Mouse (Mus musculus): ENCODE measurements around the gene Col1a1. TPM values are rescaled to one million over a fixed set of nuclear protein-coding genes. Genes with fewer than 3 reads are reported as not detected.

Gene Col1a1
- total RNA-seq, 2 experiments from 2014 or later, result 182 to 211 TPM

- DNase-seq (ENCODE audit: low spot score), result peak; percentile 35
- intact Hi-C loops (cut with DNase I), result loop anchor here (1.0 kb wide), 1 partner anchor 31 kb away; no protein-coding TSS in a partner anchor
Observed at GRCm38 (mm10) chr11:94970210-94970943, 34.4 kb downstream of the Col1a1 start.

GRCm38 (mm10) chr11:94971895-94972615 lies 36.0 kb downstream of the Col1a1 start:
- DNase-seq (ENCODE audit: low spot score), result no peak
- intact Hi-C loops (cut with DNase I), result no loop called here

GRCm38 (mm10) chr11:94972887-94973286 lies 36.9 kb downstream of the Col1a1 start:
- intact Hi-C loops (cut with DNase I), result no loop called here
- no peak for DNase-seq (ENCODE audit: low spot score)

- DNase-seq (ENCODE audit: low spot score), result no peak
- intact Hi-C loops (cut with DNase I), result no loop called here
Observed at GRCm38 (mm10) chr11:94973313-94973712, 37.3 kb downstream of the Col1a1 start.

GRCm38 (mm10) chr11:94974951-94975350 lies 38.9 kb downstream of the Col1a1 start:
- intact Hi-C loops (cut with DNase I), result no loop called here
- no peak for DNase-seq (ENCODE audit: low spot score)

GRCm38 (mm10) chr11:94976199-94976598 lies 40.2 kb downstream of the Col1a1 start, which contains the start of gene Sgca:
Sgca (minus strand) TSS chr11:94976327.
- intact Hi-C loops (cut with DNase I), result no loop called here
- no peak for DNase-seq (ENCODE audit: low spot score)

GRCm38 (mm10) chr11:94978178-94978915 lies 42.3 kb downstream of the Col1a1 start:
- intact Hi-C loops (cut with DNase I), result loop anchor here (2.0 kb wide), 1 partner anchor 14 kb away; no protein-coding TSS in a partner anchor
- DNase-seq (ENCODE audit: low spot score), result no peak

- peak; percentile 94 for DNase-seq (ENCODE audit: low spot score)
- intact Hi-C loops (cut with DNase I), result loop anchor here (1.0 to 2.0 kb wide), 2 partner anchors 14 to 21 kb away; no protein-coding TSS in a partner anchor
Observed at GRCm38 (mm10) chr11:94978947-94979346, 42.9 kb downstream of the Col1a1 start.

GRCm38 (mm10) chr11:94979462-94980179 lies 43.6 kb downstream of the Col1a1 start:
- DNase-seq (ENCODE audit: low spot score), result no peak
- intact Hi-C loops (cut with DNase I), result loop anchor here (1.0 to 2.0 kb wide), 2 partner anchors 13 to 21 kb away; no protein-coding TSS in a partner anchor

GRCm38 (mm10) chr11:94985140-94985539 lies 49.1 kb downstream of the Col1a1 start:
- intact Hi-C loops (cut with DNase I), result no loop called here
- no peak for DNase-seq (ENCODE audit: low spot score)

GRCm38 (mm10) chr11:94985822-94986221 lies 49.8 kb downstream of the Col1a1 start:
- no peak for DNase-seq (ENCODE audit: low spot score)
- intact Hi-C loops (cut with DNase I), result no loop called here

GRCm38 (mm10) chr11:94986435-94986834 lies 50.4 kb downstream of the Col1a1 start:
- no peak for DNase-seq (ENCODE audit: low spot score)
- intact Hi-C loops (cut with DNase I), result no loop called here

GRCm38 (mm10) chr11:94987341-94987740 lies 51.3 kb downstream of the Col1a1 start:
- no peak for DNase-seq (ENCODE audit: low spot score)
- intact Hi-C loops (cut with DNase I), result no loop called here

GRCm38 (mm10) chr11:94987851-94988250 lies 51.8 kb downstream of the Col1a1 start:
- DNase-seq (ENCODE audit: low spot score), result no peak
- intact Hi-C loops (cut with DNase I), result no loop called here

GRCm38 (mm10) chr11:94988780-94989561 lies 52.9 kb downstream of the Col1a1 start:
- intact Hi-C loops (cut with DNase I), result no loop called here
- no peak for DNase-seq (ENCODE audit: low spot score)

- intact Hi-C loops (cut with DNase I), result no loop called here
- peak; percentile 74 for DNase-seq (ENCODE audit: low spot score)
Observed at GRCm38 (mm10) chr11:94989562-94990017, 53.6 kb downstream of the Col1a1 start.

GRCm38 (mm10) chr11:94990102-94990748 lies 54.2 kb downstream of the Col1a1 start:
- intact Hi-C loops (cut with DNase I), result no loop called here
- DNase-seq (ENCODE audit: low spot score), result no peak
